Mouse (Mus musculus) adrenal gland, postnatal 14 days (tissue): Measurements from ENCODE around the gene Mvb12b. TPM values are rescaled to one million over a fixed set of nuclear protein-coding genes. Genes with fewer than 3 reads are reported as not detected.

Experiments used
- DNase-seq: peaks from one replicate; pipeline ENCODE4 v3.0.0; 2021; ENCODE audit warnings: mixed read lengths
- total RNA-seq: library from RNA; stranded (reverse); gene quantifications from 2 replicates; pipeline ENCODE4 v1.2.3, GENCODE M21; 2021

Mvb12b gene
- total RNA-seq, 1 experiment from 2014 or later, result 19.0 TPM

GRCm38 (mm10) chr2:33853011-33853976 is 34.5 kb downstream of the Mvb12b start:
- DNase-seq, result no peak

DNA sequence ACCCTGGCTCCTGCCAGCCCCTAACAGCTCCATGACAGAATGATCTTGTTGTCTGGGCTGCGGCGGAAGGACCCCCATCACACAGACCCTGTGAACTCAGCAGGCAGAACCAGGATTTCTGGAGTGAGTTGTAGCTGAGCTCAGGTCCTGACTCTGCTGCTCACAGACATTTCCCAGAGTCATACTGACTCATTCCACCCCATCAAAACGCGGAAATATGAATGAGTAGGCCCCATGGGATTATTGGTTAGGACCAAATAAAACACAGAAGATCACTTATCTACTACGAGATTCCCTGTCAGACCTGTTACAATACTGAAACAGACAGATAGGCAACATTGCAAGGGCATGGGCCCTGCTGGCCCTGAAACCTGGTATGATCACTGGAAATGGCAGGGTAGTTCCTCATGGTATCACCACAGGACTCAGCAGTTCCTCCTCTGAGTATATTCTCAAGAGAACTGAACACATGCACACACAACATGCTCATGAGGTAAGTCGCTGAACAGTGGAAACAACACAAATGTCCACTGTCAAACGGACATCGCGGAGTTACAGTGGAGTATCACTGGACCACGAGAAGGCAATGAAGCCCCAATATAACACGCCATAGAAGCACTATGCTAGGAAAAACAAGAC is 40.4 kb downstream of the Mvb12b start:
- no peak for DNase-seq

- no peak for DNase-seq
Measured at GRCm38 (mm10) chr2:33846635-33847034, 41.1 kb downstream of the Mvb12b start.

GRCm38 (mm10) chr2:33843642-33844041 is 44.1 kb downstream of the Mvb12b start:
- DNase-seq, result no peak

DNA sequence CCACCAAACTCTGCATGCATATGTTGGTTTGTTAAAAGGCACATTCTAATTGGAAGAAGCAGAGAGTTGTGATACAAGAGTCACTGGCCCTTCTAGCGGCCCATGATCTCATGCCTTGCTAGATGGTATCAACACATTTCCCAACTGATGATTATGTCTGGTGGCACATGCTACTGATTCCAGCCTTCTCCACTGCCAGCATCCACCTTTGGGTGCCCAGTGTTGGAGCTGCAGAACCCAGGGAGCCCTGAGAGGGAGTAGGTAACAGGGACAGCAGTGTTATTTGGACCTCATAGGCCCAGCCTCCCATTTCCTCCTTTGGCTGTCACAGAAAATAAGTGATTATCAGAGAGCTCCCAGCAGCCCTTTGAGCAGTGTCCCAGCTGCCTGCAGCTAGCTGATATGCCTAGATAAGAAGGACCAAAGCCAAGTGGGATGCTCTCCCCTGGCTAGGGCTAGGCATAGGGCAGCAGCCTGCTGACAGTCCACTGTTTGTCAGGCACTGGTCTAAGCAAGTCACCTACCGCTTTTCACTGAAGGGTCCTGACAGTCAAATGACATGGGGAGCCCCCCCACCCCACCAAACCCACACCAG is 44.7 kb downstream of the Mvb12b start:
- peak; percentile 20 for DNase-seq

DNA sequence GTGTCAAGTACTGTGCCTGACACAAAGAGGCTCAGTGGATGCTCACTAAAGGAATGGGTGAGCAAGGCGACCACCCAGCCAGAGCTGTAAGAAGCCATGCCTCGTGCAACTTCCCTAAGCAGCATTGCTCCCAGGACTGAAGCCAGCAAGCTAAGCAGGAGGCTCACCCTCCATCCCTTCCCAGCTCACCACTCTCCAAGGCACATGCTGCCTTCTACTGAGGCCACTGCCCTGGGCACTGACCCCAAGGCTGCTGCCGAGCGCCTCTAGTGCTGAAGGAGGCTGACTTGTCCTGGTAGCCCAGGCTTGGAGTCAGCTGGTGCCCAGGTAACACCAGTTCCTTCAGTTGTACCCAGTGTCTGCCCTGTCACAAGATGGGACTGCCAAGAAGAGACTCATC is 45.8 kb downstream of the Mvb12b start:
- DNase-seq, result no peak

DNA sequence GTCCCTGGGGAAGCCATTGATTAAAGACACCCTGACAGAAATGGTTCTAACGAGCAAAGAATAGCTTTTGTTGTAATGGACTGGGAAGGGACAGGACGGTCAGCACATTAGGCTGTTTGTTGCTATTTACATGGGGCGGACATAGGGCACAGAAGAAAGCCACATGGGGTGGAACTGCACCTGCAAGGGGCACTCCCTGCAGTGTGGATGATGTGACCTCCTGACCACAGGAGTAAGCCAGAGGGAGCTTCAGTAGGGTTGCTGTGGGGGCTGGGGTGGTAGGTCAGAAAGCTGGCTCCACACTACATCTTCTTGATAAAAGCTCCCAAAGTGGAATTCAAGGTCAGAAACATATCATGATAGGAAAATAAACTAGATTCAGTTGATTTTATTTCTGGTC is 47.3 kb downstream of the Mvb12b start:
- no peak for DNase-seq

DNA sequence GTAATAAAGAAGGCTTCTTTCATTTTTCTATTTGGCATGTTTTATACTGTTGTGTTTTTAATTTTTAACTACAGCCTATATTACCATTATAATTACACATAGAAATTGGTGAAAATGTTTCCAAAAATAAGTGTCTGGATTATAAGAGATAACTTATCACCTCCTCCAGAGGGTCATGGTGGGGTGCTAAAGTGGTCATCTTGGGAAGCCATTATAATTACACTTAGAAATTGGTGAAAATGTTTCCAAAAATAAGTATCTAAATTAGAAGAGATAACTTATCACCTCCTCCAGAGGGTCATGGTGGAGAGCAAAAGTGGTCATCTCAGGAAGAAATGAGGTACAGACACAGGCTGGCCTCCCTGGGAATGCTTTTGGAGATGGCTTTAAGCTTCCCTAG is 48.5 kb downstream of the Mvb12b start:
- DNase-seq, result no peak

DNA sequence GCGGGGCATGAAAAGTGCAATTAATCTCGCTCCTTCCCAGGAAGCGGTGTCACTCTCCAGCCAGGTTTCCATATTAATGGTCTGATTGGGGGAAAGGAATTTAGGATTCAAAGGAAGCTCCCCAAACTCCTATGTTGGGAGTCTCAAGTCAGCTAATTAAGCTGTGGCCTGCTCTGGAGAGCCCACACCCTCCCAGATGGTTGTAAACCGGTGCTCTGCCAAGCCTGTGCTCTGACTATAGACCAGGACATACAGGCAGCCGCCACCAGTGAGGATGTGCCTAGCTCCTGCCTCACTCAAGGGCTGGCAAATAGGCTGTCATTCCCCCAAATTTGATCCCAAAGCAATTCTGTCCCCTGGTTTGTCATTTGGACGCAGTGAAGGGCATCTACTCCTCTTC is 50.4 kb downstream of the Mvb12b start:
- no peak for DNase-seq

- DNase-seq, result no peak
Measured at GRCm38 (mm10) chr2:33836660-33837213, 51.0 kb downstream of the Mvb12b start.

GRCm38 (mm10) chr2:33835038-33835437 is 52.7 kb downstream of the Mvb12b start:
- no peak for DNase-seq

GRCm38 (mm10) chr2:33833902-33834301 is 53.8 kb downstream of the Mvb12b start:
- DNase-seq, result no peak

- no peak for DNase-seq
Measured at GRCm38 (mm10) chr2:33829870-33830269, 57.9 kb downstream of the Mvb12b start.

DNA sequence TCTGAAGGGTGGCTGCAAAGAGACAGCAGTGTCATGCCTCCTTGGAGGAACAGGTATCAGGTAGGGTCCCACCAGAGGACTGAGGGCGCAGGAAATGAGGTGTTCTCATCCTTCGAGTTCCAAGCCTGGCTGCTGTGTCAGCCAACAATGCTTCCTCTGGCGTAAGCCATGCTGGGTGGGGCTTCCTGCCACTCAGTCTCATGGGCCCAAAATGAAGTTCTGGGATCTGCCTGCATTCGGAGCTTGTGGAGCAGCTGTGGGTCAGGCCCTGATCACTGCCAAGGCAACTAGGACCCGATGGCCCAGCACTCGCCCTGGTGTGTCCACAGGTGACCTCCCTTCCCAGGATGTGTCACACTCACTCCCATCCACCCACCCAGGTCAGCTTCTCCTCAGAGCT is 61.0 kb downstream of the Mvb12b start:
- no peak for DNase-seq

- DNase-seq, result no peak
Measured at GRCm38 (mm10) chr2:33824935-33825514, 62.7 kb downstream of the Mvb12b start.

GRCm38 (mm10) chr2:33821677-33822607 is 65.8 kb downstream of the Mvb12b start:
- DNase-seq, result peak; percentile 91

DNA sequence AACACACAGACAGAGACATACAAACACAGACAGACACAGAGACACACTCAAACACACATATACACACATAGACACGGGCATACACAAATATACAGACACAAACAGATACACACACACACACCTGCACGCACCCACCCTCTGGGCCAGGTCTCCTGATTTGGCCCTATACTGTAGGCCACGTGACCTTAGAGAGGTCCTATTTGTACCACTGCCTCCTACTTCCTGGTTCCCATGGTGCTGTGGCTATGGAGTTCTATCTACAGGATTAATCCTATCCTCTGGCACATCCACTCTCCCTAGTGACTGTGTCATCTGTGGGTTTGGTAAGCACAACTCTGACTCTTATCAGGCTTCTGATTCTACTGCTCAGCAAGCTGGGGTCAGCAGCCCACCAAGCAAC is 67.3 kb downstream of the Mvb12b start:
- no peak for DNase-seq

DNA sequence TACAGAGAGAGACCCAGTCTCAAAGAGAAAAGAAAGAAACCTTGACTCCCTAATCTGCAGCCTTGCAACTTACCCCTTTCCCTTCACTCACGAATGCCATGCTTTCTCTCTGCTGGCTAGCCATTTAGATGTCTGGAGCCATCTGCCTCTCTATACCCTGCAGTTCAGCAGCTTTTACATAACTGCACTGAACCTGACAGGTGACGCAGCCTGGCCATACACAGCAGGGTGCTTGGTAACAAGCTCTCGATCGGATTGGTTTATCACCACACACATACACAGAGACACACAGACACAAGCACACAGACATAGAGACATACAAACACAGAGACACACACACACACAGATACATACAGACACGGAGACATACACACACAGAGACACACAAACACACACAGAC is 67.7 kb downstream of the Mvb12b start:
- no peak for DNase-seq

DNA sequence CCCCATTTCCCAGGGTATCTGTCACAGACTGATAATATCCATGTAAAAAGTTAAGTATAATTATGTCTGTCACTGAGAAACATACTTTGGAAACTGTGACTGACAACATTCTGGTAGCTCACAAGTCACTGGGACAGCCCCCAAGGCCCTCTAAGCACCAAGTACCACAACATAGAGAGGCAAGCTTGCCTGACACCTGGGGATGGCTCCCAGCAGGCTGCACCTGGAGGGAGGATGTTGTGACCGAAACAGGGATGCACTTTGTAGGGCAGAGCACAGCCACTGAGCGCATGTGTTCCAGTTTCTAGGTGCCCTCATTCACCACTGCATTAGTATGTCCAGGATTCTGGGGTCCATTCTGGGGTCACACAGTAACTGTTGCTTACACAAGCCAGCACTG is 69.4 kb downstream of the Mvb12b start:
- no peak for DNase-seq

GRCm38 (mm10) chr2:33817663-33818346 is 69.9 kb downstream of the Mvb12b start:
- DNase-seq, result no peak

DNA sequence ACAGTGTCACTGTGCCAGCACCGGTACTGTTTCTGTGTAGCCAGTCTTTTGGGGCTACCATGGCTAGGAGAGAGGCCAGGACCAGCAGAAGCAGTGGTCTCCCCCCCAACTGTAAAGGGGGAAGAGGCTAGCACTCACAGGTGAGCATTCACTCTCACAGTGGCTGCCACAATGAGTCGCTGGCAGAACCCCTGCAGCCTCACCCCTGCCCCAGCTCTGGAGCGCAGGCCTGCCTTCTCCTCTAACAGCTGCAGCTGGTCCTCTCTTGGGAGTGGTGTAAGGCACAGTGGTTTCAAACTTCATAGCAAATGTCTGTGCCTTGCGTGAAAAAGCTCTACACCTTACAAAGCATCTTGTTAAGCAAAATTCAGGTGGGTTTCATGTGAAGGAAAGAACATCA is 70.7 kb downstream of the Mvb12b start:
- DNase-seq, result no peak
